Mouse (Mus musculus) MEL (cell line): Measurements from ENCODE around the gene Xbp1. TPM values are rescaled to one million over a fixed set of nuclear protein-coding genes. Genes with fewer than 3 reads are reported as not detected.

ENCODE experiments used
- DNase-seq: peaks from one replicate; pipeline ENCODE4 v3.0.0; 2011; ENCODE audit warnings: low read depth, low spot score
- H3K27ac ChIP-seq: 2 replicates; pipeline ENCODE4 v1.5.1; 2012; ENCODE audit warnings: low read depth, mild to moderate bottlenecking, control low read depth, low read length, moderate library complexity; ENCODE audit not compliant: control insufficient read depth
- H3K27me3 ChIP-seq, 2 experiments: fragments of 150-350 bp in 1 of 2; sonication (generic) in 1 of 2; 2 replicates each; pipeline ENCODE4 v1.6.1; 2012; ENCODE audit warnings: low read length in 2 of 2, mild to moderate bottlenecking in 2 of 2, improper control_type of control experiment in 1 of 2, moderate library complexity in 1 of 2; ENCODE audit not compliant: insufficient read depth in 2 of 2, control insufficient read depth in 1 of 2
- H3K36me3 ChIP-seq, 2 experiments: 2 replicates each; pipeline ENCODE4 v1.6.1; 2012 to 2014; ENCODE audit warnings: low read length in 2 of 2, improper control_type of control experiment in 1 of 2, inconsistent platforms in 1 of 2, mild to moderate bottlenecking in 1 of 2; ENCODE audit not compliant: insufficient read depth in 2 of 2, control insufficient read depth in 1 of 2
- H3K4me1 ChIP-seq, 2 experiments: fragments of 150-350 bp in 1 of 2; sonication (generic) in 1 of 2; 2 replicates each; pipeline ENCODE4 v1.6.1; 2012; ENCODE audit warnings: low read length in 2 of 2, improper control_type of control experiment in 1 of 2, mild to moderate bottlenecking in 1 of 2; ENCODE audit not compliant: insufficient read depth in 2 of 2, control insufficient read depth in 1 of 2
- H3K4me3 ChIP-seq, 2 experiments: fragments of 150-350 bp in 1 of 2; sonication (generic) in 1 of 2; 2 replicates each; pipeline ENCODE4 v1.5.1; 2012; ENCODE audit warnings: low read depth in 2 of 2, low read length in 2 of 2, mild to moderate bottlenecking in 2 of 2, moderate library complexity in 2 of 2, control low read depth in 1 of 2, improper control_type of control experiment in 1 of 2; ENCODE audit not compliant: control insufficient read depth in 1 of 2, insufficient read depth in 1 of 2
- H3K79me2 ChIP-seq: 2 replicates; pipeline ENCODE4 v1.6.1; 2012; ENCODE audit warnings: mild to moderate bottlenecking, low read length, moderate library complexity; ENCODE audit not compliant: control insufficient read depth, poor library complexity, insufficient read depth
- H3K9ac ChIP-seq: 2 replicates; pipeline ENCODE4 v1.6.1; 2012; ENCODE audit warnings: low read depth, mild to moderate bottlenecking, control low read depth, low read length, moderate library complexity; ENCODE audit not compliant: control insufficient read depth, poor library complexity, severe bottlenecking
- H3K9me3 ChIP-seq: fragments of 150-350 bp; sonication (generic); replicated peaks from 2 replicates; pipeline ENCODE4 v1.6.1; 2012; ENCODE audit warnings: mild to moderate bottlenecking, low read length, improper control_type of control experiment, moderate library complexity; ENCODE audit not compliant: insufficient read depth
- BHLHE40 ChIP-seq: IDR thresholded peaks from 2 replicates; pipeline ENCODE4 v1.6.1; 2012; ENCODE audit warnings: low read depth, mild to moderate bottlenecking, inconsistent platforms, low read length, improper control_type of control experiment, borderline replicate concordance
- CHD2 ChIP-seq: IDR thresholded peaks from 2 replicates; pipeline ENCODE4 v1.6.1; 2011; ENCODE audit warnings: low read length, improper control_type of control experiment
- CTCF ChIP-seq, 3 experiments: IDR thresholded peaks in 2 of 3; conservative IDR thresholded peaks in 1 of 3; 2 replicates each; pipeline ENCODE4 v1.5.1; 2011 to 2012; ENCODE audit warnings: low read length in 3 of 3, low read depth in 2 of 3, mild to moderate bottlenecking in 2 of 3, improper control_type of control experiment in 1 of 3, inconsistent platforms in 1 of 3, mixed read lengths in 1 of 3, moderate library complexity in 1 of 3; ENCODE audit not compliant: control insufficient read depth in 1 of 3, insufficient read depth in 1 of 3, poor library complexity in 1 of 3, severe bottlenecking in 1 of 3
- E2F4 ChIP-seq: IDR thresholded peaks from 2 replicates; pipeline ENCODE4 v1.6.1; 2011; ENCODE audit warnings: low read depth, low read length, improper control_type of control experiment, borderline replicate concordance
- ELF1 ChIP-seq: IDR thresholded peaks from 2 replicates; pipeline ENCODE4 v1.6.1; 2014; ENCODE audit warnings: low read depth, mild to moderate bottlenecking, inconsistent platforms, low read length, improper control_type of control experiment, moderate library complexity
- EP300 ChIP-seq, 2 experiments: IDR thresholded peaks; 2 replicates each; pipeline ENCODE4 v1.6.1; 2011; ENCODE audit warnings: improper control_type of control experiment in 2 of 2, low read length in 2 of 2, low read depth in 1 of 2, mild to moderate bottlenecking in 1 of 2
- ETS1 ChIP-seq: IDR thresholded peaks from 2 replicates; pipeline ENCODE4 v1.6.1; 2012; ENCODE audit warnings: low read depth, mild to moderate bottlenecking, inconsistent platforms, low read length, improper control_type of control experiment, moderate library complexity
- GABPA ChIP-seq: IDR thresholded peaks from 2 replicates; pipeline ENCODE4 v1.6.1; 2012; ENCODE audit warnings: low read depth, mild to moderate bottlenecking, inconsistent platforms, low read length, improper control_type of control experiment, moderate library complexity
- GATA1 ChIP-seq: IDR thresholded peaks from 2 replicates; pipeline ENCODE4 v1.6.1; 2011; ENCODE audit warnings: low read depth, low read length, improper control_type of control experiment
- HCFC1 ChIP-seq: IDR thresholded peaks from 2 replicates; pipeline ENCODE4 v1.6.1; 2012; ENCODE audit warnings: low read depth, mild to moderate bottlenecking, inconsistent platforms, low read length, improper control_type of control experiment, moderate library complexity
- JUND ChIP-seq: IDR thresholded peaks from 2 replicates; pipeline ENCODE4 v1.6.1; 2011; ENCODE audit warnings: low read depth, mild to moderate bottlenecking, improper control_type of control experiment, low read length
- KAT2A ChIP-seq: conservative IDR thresholded peaks from 2 replicates; pipeline ENCODE4 v1.6.1; 2012; ENCODE audit warnings: low read depth, low read length, improper control_type of control experiment, inconsistent platforms
- MAFK ChIP-seq: IDR thresholded peaks from 2 replicates; pipeline ENCODE4 v1.6.1; 2011; ENCODE audit warnings: low read depth, mild to moderate bottlenecking, low read length, improper control_type of control experiment, borderline replicate concordance
- MAX ChIP-seq: IDR thresholded peaks from 2 replicates; pipeline ENCODE4 v1.6.1; 2011; ENCODE audit warnings: low read length, improper control_type of control experiment
- MAZ ChIP-seq: IDR thresholded peaks from 2 replicates; pipeline ENCODE4 v1.6.1; 2012; ENCODE audit warnings: low read depth, mild to moderate bottlenecking, inconsistent platforms, low read length, improper control_type of control experiment
- MEF2A ChIP-seq: IDR thresholded peaks from 2 replicates; pipeline ENCODE4 v1.6.1; 2014; ENCODE audit warnings: low read depth, mild to moderate bottlenecking, inconsistent platforms, low read length, improper control_type of control experiment; ENCODE audit not compliant: poor library complexity, insufficient replicate concordance, severe bottlenecking; ENCODE audit errors: extremely low read depth
- MXI1 ChIP-seq: IDR thresholded peaks from 2 replicates; pipeline ENCODE4 v1.6.1; 2011; ENCODE audit warnings: mild to moderate bottlenecking, low read depth, low read length, improper control_type of control experiment
- MYB ChIP-seq: IDR thresholded peaks from 2 replicates; pipeline ENCODE4 v1.6.1; 2011; ENCODE audit warnings: mild to moderate bottlenecking, low read depth, low read length, improper control_type of control experiment
- MYC ChIP-seq: IDR thresholded peaks from 2 replicates; pipeline ENCODE4 v1.6.1; 2011; ENCODE audit warnings: low read depth, mild to moderate bottlenecking, low read length, improper control_type of control experiment, moderate library complexity
- NELFE ChIP-seq: IDR thresholded peaks from 2 replicates; pipeline ENCODE4 v1.6.1; 2011; ENCODE audit warnings: low read depth, low read length, improper control_type of control experiment
- NRF1 ChIP-seq: IDR thresholded peaks from 2 replicates; pipeline ENCODE4 v1.6.1; 2014; ENCODE audit warnings: low read depth, mild to moderate bottlenecking, inconsistent platforms, low read length, improper control_type of control experiment, moderate library complexity; ENCODE audit not compliant: poor library complexity, insufficient read depth, severe bottlenecking
- POLR2A ChIP-seq, 2 experiments: IDR thresholded peaks; 2 replicates each; pipeline ENCODE4 v1.6.1; 2011 to 2012; ENCODE audit warnings: low read length in 2 of 2, mild to moderate bottlenecking in 2 of 2, control low read depth in 1 of 2, improper control_type of control experiment in 1 of 2, low read depth in 1 of 2, moderate library complexity in 1 of 2; ENCODE audit not compliant: control insufficient read depth in 1 of 2, insufficient read depth in 1 of 2, poor library complexity in 1 of 2
- POLR2AphosphoS2 ChIP-seq: IDR thresholded peaks from 2 replicates; pipeline ENCODE4 v1.6.1; 2011; ENCODE audit warnings: low read length, improper control_type of control experiment
- POLR2AphosphoS5 ChIP-seq: IDR thresholded peaks from 2 replicates; pipeline ENCODE4 v1.6.1; 2012; ENCODE audit warnings: low read depth, borderline replicate concordance, mild to moderate bottlenecking, inconsistent platforms, low read length, moderate library complexity, mixed read lengths
- RAD21 ChIP-seq: IDR thresholded peaks from 2 replicates; pipeline ENCODE4 v1.6.1; 2011; ENCODE audit warnings: mild to moderate bottlenecking, low read depth, low read length, improper control_type of control experiment
- RCOR1 ChIP-seq: IDR thresholded peaks from 2 replicates; pipeline ENCODE4 v1.6.1; 2012; ENCODE audit warnings: low read depth, mild to moderate bottlenecking, inconsistent platforms, low read length, improper control_type of control experiment
- SIN3A ChIP-seq: IDR thresholded peaks from 2 replicates; pipeline ENCODE4 v1.6.1; 2012; ENCODE audit warnings: low read length, improper control_type of control experiment, inconsistent platforms
- SMC3 ChIP-seq: IDR thresholded peaks from 2 replicates; pipeline ENCODE4 v1.6.1; 2011; ENCODE audit warnings: low read depth, low read length, improper control_type of control experiment
- TBP ChIP-seq: IDR thresholded peaks from 2 replicates; pipeline ENCODE4 v1.8.0; 2011; ENCODE audit warnings: low read depth, low read length, improper control_type of control experiment
- TCF12 ChIP-seq: IDR thresholded peaks from 2 replicates; pipeline ENCODE4 v1.6.1; 2014; ENCODE audit warnings: low read depth, mild to moderate bottlenecking, inconsistent platforms, low read length, improper control_type of control experiment, moderate library complexity
- UBTF ChIP-seq: IDR thresholded peaks from 2 replicates; pipeline ENCODE4 v1.6.1; 2012; ENCODE audit warnings: low read depth, mild to moderate bottlenecking, inconsistent platforms, low read length, improper control_type of control experiment, moderate library complexity, borderline replicate concordance; ENCODE audit not compliant: insufficient read depth
- USF1 ChIP-seq: IDR thresholded peaks from 2 replicates; pipeline ENCODE4 v1.6.1; 2014; ENCODE audit warnings: low read depth, mild to moderate bottlenecking, inconsistent platforms, low read length, improper control_type of control experiment, moderate library complexity
- USF2 ChIP-seq, 2 experiments: IDR thresholded peaks; 2 replicates each; pipeline ENCODE4 v1.6.1; 2011 to 2012; ENCODE audit warnings: improper control_type of control experiment in 2 of 2, low read length in 2 of 2, borderline replicate concordance in 1 of 2, inconsistent platforms in 1 of 2, low read depth in 1 of 2, mild to moderate bottlenecking in 1 of 2; ENCODE audit not compliant: insufficient read depth in 1 of 2
- ZC3H11A ChIP-seq: IDR thresholded peaks from 2 replicates; pipeline ENCODE4 v1.6.1; 2012; ENCODE audit warnings: low read depth, mild to moderate bottlenecking, inconsistent platforms, low read length, improper control_type of control experiment
- ZKSCAN1 ChIP-seq: IDR thresholded peaks from 2 replicates; pipeline ENCODE4 v1.6.1; 2012; ENCODE audit warnings: low read depth, mild to moderate bottlenecking, inconsistent platforms, low read length, improper control_type of control experiment, moderate library complexity
- ZMIZ1 ChIP-seq: IDR thresholded peaks from 2 replicates; pipeline ENCODE4 v1.6.1; 2012; ENCODE audit warnings: low read depth, mild to moderate bottlenecking, inconsistent platforms, low read length, improper control_type of control experiment, moderate library complexity
- ZNF384 ChIP-seq: IDR thresholded peaks from 2 replicates; pipeline ENCODE4 v1.6.1; 2012; ENCODE audit warnings: low read depth, mild to moderate bottlenecking, inconsistent platforms, low read length, improper control_type of control experiment
- polyA plus RNA-seq, 2 experiments: library from polyadenylated mRNA; stranded (reverse) in 1 of 2; unstranded in 1 of 2; fragments of >175 nt in 1 of 2; fragments of >200 nt in 1 of 2; gene quantifications; 2 replicates each; pipeline versions ENCODE4 v1.2.1 to v1.2.4; 2012; ENCODE audit warnings: low replicate concordance in 2 of 2, low read depth in 1 of 2; ENCODE audit not compliant: insufficient read length in 2 of 2, insufficient read depth in 1 of 2, missing spikeins in 1 of 2
- total RNA-seq: library from RNA; depleted of rRNA; stranded (reverse); fragments of 300-350 nt; gene quantifications from 2 replicates; pipeline ENCODE4 v1.2.3, GENCODE M21; 2012

Gene Xbp1
- total and polyA plus RNA-seq, 3 experiments = 81.8 to 101 TPM; not detected in 1

- no peaks in the 10 kb centered on the region for H3K79me2 ChIP-seq
- peak overlapping the region; percentile 44 to 68 for H3K4me3 ChIP-seq
- peaks cover 33 to 40% of the 10 kb centered on the region in 2 experiments for H3K4me1 ChIP-seq
- peak overlapping the region; percentile 89 for H3K27ac ChIP-seq
- peak; percentile 89 for DNase-seq
- no peaks in the 10 kb centered on the region for H3K9me3 ChIP-seq
- H3K9ac ChIP-seq = peak overlapping the region; percentile 66
- peaks cover 0 to 45% of the 10 kb centered on the region in 2 experiments; a peak in 2 of 4 replicates for H3K36me3 ChIP-seq
- H3K27me3 ChIP-seq = no peaks in the 10 kb centered on the region
- TF ChIP-seq KAT2A (no peak), POLR2AphosphoS2 (no peak; the same call in 1 of the 2 replicates), MYC (no peak), CHD2 (no peak; the same call in 1 of the 2 replicates), BHLHE40 (0 out of 2 replicates have a peak, but pooled peaks have one; percentile 21), E2F4 (no peak), MAX (peak; percentile 51; the same call in 1 of the 2 replicates), ZMIZ1 (peak; percentile 78), GABPA (no peak), TCF12 (peak; percentile 83), POLR2A (IDR thresholded peaks at IDR 0.05; ENCODE audit: control insufficient read depth in 1 of 2, insufficient read depth in 1 of 2, low read depth in 1 of 2, low read length in 2 of 2, poor library complexity in 1 of 2) (peak in 1 of 2 experiments; percentile 62; a peak in 2 of 4 replicates), ETS1 (peak; percentile 78), MXI1 (no peak; the same call in 1 of the 2 replicates), MAFK (no peak), EP300 (IDR thresholded peaks at IDR 0.05; ENCODE audit: low read depth in 1 of 2, low read length in 2 of 2) (peak; percentile 90 to 91), USF2 (IDR thresholded peaks at IDR 0.05; ENCODE audit: borderline replicate concordance in 1 of 2, insufficient read depth in 1 of 2, low read depth in 1 of 2, low read length in 2 of 2) (no peak), ZNF384 (no peak), CTCF (IDR thresholded peaks at IDR 0.05 in 2 of 3, conservative IDR thresholded peaks at IDR 0.05 in 1 of 3; ENCODE audit: control insufficient read depth in 1 of 3, insufficient read depth in 1 of 3, low read depth in 2 of 3, low read length in 3 of 3, poor library complexity in 1 of 3, severe bottlenecking in 1 of 3) (no peak), JUND (no peak), HCFC1 (peak; percentile 58), UBTF (no peak), POLR2AphosphoS5 (no peak), RCOR1 (peak; percentile 89), USF1 (no peak), RAD21 (no peak), ZC3H11A (no peak), NRF1 (no peak), NELFE (peak; percentile 39; the same call in 1 of the 2 replicates), SIN3A (peak; percentile 93), GATA1 (peak; percentile 97), TBP (peak; percentile 91), MEF2A (no peak), ELF1 (peak; percentile 83), SMC3 (no peak), MYB (no peak), ZKSCAN1 (no peak), MAZ (peak; percentile 60; the same call in 1 of the 2 replicates)
Observed at GRCm38 (mm10) chr11:5575046-5575445, 54.6 kb downstream of the Xbp1 start.
